Mouse (Mus musculus) C2C12 (cell line): ENCODE data around the gene Ctxn1.

Source experiments
- CEBPB ChIP-seq: IDR thresholded peaks from one replicate; pipeline ENCODE4 v1.6.1; 2011; ENCODE audit warnings: low read depth, mild to moderate bottlenecking, control low read depth, moderate library complexity
- CTCF ChIP-seq: IDR thresholded peaks from one replicate; pipeline ENCODE4 v1.5.1; 2011; ENCODE audit not compliant: control insufficient read depth, insufficient read depth, insufficient read length
- MAX ChIP-seq: IDR thresholded peaks from one replicate; pipeline ENCODE4 v1.6.1; 2011; ENCODE audit warnings: mild to moderate bottlenecking, control low read depth
- MYOD1 ChIP-seq: IDR thresholded peaks from one replicate; pipeline ENCODE4 v1.6.1; 2011; ENCODE audit warnings: low read depth; ENCODE audit not compliant: control insufficient read depth, insufficient read length
- MYOG ChIP-seq: IDR thresholded peaks from one replicate; pipeline ENCODE4 v1.6.1; 2011; ENCODE audit not compliant: control insufficient read depth, insufficient read length; ENCODE audit errors: extremely low read depth
- USF1 ChIP-seq: IDR thresholded peaks from one replicate; pipeline ENCODE4 v1.6.1; 2011; ENCODE audit warnings: low read depth, mild to moderate bottlenecking, control low read depth, moderate library complexity

DNA sequence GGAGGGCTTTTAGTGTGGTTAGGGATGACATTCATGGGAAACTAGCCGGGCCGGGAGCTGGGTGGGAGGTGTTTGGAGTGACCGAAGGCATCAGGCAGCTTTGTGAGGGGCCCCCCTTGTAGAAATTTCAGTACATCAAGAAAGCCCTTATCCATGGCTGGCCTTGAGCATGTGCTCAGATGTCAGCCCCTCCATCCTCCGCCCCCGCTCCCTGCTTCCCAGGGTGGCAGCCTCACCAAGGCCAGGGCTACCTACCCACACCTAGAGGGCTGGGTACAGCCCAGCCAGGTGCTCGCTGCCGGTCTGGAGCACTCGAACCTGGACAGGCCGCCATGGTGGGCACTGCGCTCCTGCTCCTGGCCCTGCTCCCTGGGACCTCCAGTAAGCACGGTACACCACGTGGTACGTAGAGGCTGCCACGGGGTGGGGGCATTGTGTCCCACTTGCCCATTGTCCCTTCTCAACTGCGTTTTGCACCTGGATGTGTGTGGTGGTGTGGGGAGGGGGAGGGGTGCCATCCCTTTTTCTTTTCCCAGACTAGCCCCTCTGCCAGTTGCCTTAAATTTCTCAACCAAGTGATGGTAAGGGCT lies 11.0 kb downstream of the Ctxn1 start, which contains the start of gene Tgfbr3l:
- TF ChIP-seq CTCF (no peak), MAX (no peak), USF1 (no peak), CEBPB (no peak), MYOD1 (no peak), MYOG (no peak)
